Mouse (Mus musculus): ENCODE measurements around the gene Ubald2.
"Not testable (repeated sequence)": the region's sequence is repeated elsewhere in the genome, so short reads cannot be mapped to it uniquely, and the experiment has no call there.

The Ubald2 gene

DNA sequence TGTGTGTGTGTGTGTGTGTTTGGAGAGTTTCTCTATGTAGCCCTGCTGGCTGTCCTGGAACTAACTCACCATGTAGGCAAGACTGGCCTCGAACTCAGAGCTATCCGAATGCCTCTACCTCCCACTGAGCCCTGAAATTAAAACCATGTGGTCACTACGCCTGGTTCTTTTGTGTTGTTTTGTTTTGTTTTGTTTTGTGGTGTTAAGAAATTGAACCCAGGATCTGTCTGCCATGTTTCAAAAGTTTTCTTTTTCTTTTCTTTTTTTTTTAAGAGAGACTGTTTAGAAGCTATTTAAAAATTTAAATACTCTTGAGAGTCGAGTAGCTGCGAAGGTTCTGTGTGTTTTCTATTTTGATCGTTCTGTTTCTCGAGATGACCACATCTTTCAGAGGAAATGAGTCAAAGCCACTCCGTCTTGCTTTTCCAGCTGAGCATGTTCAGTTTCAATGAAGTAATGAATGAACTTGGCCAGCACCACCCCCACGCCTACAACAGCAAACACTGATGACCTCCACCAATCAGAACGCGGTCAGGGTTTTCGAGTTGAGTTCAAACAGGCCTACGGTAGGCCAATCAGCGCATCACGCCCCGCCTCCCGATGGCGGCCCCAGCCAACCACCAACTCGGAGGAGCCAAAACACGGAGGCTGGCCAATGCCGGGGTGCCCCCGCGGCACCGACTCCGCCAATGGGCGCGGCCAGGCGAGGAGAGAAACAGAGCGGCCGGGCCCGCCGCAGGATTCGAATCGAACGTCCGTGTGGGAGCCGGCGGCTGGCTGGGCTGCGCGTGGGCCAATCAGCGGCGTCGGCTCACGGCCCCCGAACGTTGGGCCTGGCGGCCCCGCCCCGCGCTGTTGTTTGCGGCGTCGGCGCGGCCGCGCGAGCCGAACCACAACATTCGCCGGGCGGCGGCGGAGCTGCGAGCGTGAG is at the start of gene Ubald2:
Ubald2 (plus strand) TSS at position 739 of the 931 bp plus-strand sequence.
- DNase-seq (ENCODE audit: low spot score) = peak; percentile 99

DNA sequence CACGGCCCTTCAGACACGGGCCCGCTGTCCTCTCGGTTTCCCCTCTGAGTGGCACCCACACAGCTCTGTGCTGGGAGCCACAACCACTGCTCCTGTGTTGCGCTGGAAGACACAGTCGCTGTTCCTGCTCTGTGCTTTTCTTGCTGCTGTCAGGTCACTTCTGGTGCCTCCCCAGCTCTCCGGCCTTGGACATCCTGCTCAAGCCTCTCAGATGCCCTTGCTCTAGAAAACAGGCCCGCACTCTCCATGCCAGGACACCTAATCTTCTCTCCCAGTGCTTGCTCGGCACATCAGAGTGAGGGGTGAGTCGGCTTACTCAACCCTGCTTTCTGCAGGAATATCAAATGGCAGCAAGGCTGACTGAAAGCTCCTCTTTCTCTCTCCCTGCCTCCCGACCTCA is 49.7 kb upstream of the Ubald2 start:
- DNase-seq (ENCODE audit: low spot score) = no peak

- DNase-seq (ENCODE audit: low spot score) = no peak
These were observed 47.9 kb upstream of the Ubald2 start for GRCm38 (mm10) chr11:116385999-116386398.

DNA sequence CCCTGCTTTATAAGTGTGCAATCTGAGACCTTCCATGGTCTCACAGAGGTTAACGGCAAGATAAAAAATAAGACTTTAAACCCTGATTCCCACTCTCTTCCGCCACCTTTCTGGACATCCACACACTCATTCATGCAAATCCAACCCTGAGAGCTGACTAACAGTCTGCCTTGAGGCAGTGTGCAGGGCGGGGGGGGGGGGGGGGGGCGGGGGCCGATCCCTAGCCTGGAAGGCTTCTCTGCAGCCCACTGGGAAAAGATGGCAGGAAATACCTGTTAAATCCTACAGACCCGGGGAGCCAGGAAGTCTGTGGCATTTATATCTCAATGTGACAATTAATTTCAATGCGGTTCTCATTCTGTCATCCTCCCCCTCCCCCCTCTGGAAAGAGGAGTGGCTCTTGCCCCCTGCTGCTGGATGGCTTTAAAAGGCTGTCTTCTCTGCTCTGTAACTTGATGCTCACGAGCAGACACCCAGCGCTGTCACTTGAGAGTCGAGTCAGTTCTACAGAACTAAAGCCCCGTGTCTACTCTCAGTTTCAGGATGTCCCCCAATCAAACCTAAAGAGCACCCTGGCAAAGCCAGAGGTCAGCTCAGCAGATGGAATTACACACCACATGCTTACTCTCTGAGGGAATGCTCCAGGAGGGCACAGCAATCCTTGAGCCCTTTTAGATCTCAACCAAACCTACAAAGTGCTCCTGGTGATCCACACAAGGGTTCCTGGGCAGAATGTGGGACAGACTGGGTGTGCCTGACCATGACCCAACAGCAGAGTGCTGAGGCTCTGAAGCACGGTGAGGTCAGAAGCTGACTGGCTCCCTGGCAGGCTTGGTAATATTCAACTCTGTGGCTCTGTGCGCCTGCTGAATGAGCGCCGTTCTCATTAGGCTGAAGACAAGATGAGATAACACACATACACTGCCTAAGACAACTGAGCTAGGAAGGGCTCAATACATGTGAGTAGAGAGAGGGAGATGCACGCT is 46.5 kb upstream of the Ubald2 start:
- DNase-seq (ENCODE audit: low spot score) = no peak

- DNase-seq (ENCODE audit: low spot score) = no peak
These were observed 44.9 kb upstream of the Ubald2 start for GRCm38 (mm10) chr11:116388841-116389480.

DNA sequence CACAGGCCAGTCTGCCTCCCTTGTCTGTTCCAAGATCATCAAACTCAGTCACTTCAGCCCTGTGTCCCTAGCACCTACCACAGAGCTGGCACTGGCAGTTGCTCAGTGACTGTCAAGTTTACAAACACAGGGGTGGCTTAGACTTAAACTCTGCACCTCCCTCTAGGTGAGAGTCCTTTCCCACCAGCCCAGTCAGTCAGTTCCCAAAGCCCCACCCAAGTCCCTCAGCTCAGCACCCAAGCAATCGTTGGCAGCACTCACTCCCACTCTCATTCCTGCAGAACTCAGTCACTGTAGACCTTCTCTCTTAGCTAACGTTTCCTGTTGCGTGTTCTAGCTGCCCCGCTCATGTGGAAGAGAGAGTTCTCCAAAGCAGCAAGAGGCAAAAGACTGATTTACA is 39.1 kb upstream of the Ubald2 start:
- no peak for DNase-seq (ENCODE audit: low spot score)

DNA sequence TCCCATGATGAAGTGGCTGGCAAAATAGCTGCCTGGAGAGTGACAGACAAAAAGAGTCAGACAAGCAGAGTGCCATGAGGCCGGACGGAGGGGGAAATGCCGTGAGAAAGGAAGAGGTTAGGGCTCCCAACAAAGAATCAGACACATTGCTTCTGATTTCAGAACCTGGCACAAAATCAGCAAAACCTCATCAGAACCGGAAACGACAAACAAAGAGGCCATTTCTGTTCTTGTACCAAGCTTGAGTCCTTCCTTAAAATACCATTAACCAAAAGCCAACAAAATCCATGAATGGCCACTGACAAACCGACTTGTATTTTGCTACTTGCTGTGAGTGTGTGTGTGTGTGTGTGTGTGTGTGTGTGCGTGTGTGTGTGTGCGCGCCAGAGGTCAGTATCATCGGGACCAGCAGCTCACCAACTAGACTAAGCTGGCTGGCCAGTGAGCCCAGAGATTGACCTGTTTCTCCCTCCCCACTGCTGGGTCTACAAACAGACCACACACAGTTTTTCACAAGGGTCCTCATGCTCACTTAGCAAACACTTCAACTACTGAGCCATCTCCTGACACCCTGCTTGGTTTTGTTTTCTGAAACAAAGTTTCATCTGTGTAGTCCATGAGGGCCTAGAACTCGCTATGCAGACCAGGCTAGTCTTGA is 37.5 kb upstream of the Ubald2 start:
- no peak for DNase-seq (ENCODE audit: low spot score)

DNA sequence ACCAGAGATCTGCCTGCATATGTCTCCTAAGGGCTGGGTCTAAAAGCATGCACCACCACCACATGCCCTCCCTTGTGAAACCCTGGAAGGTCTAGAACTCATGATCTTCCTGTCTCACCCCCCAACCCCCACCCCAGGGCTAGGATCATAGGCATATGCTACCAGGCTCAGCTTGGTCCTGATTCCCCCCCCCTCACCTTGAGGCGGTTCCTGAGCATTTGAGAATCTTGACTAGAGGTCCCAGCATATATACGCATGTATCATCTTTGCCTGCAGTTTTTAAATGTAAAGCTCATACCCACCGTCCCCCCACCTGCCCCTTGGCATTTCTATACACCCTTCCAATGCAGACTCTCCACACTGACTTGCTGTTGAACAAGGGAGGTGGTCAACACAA is 37.0 kb upstream of the Ubald2 start:
- DNase-seq (ENCODE audit: low spot score) = no peak

GRCm38 (mm10) chr11:116397517-116398347 is 36.2 kb upstream of the Ubald2 start:
- DNase-seq (ENCODE audit: low spot score) = no peak

GRCm38 (mm10) chr11:116398348-116398677 is 35.6 kb upstream of the Ubald2 start:
- no peak for DNase-seq (ENCODE audit: low spot score)

DNA sequence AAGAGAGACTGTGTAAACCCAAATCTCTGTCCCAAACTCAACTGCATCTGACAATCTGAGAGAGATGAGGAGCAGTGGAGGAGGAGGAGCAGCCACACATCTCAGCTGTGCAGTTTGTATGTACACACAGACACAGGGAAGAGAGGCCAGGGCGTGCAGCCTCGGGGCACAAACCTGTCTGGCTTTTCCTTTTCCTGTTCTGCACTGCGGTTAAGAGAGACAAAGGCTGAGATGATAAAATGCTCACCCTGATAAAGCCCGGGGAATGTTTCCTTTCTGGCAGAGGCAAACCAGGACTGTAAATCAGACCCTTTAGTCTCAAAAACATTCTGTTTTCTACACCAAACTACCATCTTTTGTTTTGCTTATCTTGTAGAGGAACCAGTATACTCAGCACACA is 33.3 kb upstream of the Ubald2 start:
- no peak for DNase-seq (ENCODE audit: low spot score)

DNA sequence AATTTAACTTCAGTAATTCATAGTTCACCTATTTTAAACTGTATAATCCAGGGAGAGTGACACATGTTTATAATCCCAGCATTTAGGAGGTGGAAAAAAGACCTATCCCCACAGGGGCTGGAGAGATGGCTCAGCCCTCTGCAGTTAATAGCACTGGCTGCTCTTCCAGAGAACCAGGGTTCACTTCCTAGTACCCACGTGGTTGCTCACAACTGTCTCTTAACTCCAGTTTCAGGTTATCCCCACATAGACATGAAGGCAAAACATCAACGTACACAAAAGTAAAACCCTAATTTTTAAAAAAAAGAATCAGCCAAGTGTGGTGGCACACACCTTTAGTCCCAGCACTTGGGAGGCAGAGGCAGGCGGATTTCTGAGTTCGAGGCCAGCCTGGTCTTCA is 28.3 kb upstream of the Ubald2 start:
- DNase-seq (ENCODE audit: low spot score) = no peak

DNA sequence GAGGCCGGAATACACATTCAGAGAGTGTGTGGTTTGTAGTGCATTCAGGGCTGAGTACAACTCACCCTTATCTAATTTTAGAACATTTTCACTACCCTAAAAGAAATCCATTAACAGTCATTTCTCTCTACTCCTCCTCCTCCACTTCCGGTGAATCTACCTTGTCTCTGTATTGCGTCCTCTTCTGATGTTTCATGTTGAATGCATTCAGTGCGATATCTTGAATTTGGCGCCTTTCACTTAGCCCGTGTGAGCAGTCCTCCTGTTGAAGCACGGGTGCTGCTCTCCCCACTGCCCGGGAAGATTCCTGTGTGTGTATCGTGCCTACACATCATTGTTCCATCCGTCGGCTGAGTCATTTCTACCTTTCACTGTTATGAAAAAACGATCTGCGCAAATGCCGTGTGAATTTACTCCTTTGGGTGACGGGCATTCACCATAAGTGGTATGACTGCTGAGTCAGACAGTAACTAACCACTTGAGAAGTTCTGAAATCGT is 27.6 kb upstream of the Ubald2 start:
- DNase-seq (ENCODE audit: low spot score) = no peak

DNA sequence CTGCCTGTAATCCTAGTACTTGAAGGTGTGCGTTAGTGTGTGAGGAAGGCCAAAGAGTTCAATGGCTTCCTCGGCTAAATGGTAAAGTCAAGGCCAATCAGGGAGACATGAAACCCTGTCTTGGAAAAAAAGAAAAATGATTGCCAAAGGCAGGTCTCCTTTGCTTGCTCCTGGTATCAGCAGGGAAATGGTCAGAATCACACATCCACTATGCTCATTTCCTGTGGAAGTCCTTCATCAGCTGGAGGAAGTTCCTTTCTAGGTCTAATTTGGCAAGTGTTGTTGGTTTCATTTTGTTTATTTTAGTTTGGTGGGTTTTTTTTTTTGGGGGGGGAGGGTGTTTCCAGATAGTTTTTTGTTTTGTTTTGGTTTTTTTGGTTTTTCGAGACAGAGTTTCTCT is 24.9 kb upstream of the Ubald2 start:
- DNase-seq (ENCODE audit: low spot score) = no peak

- not testable (repeated sequence) for DNase-seq (ENCODE audit: low spot score)
These were observed 23.5 kb upstream of the Ubald2 start for GRCm38 (mm10) chr11:116410415-116410814.

- no peak for DNase-seq (ENCODE audit: low spot score)
These were observed 22.3 kb upstream of the Ubald2 start for GRCm38 (mm10) chr11:116411582-116411981.

- DNase-seq (ENCODE audit: low spot score) = no peak
These were observed 21.7 kb upstream of the Ubald2 start for GRCm38 (mm10) chr11:116412028-116412827.

- no peak for DNase-seq (ENCODE audit: low spot score)
These were observed 20.8 kb upstream of the Ubald2 start, which contains the start of gene Rnf157 for GRCm38 (mm10) chr11:116412904-116413630. Rnf157 (minus strand) TSS chr11:116413032.

DNA sequence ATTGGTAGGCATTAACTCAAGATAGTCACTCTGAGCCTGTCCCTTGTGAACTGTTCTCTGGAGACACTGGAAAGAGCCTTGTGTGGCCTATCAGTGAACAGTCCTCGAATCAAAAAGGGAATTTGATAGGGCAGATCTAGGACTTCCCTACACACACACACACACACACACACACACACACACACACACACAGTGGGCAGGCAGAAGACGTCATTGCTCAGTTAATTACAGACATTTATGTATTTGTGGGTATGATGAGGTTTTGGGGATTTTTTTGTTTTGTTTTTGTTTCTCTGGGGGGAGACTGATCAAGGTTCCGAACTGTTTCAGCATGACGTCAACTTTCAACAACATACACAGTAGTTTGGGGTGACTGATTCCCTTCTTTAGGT is 20.3 kb upstream of the Ubald2 start:
- DNase-seq (ENCODE audit: low spot score) = no peak
